Mouse (Mus musculus): ENCODE measurements at regions not wholly inside any gene's neighbourhood (a gene's known extent, or its start where the extent isn't known, plus 50 kb on each side); places are given as distances from the start of the nearest gene placed in this dataset.

DNA sequence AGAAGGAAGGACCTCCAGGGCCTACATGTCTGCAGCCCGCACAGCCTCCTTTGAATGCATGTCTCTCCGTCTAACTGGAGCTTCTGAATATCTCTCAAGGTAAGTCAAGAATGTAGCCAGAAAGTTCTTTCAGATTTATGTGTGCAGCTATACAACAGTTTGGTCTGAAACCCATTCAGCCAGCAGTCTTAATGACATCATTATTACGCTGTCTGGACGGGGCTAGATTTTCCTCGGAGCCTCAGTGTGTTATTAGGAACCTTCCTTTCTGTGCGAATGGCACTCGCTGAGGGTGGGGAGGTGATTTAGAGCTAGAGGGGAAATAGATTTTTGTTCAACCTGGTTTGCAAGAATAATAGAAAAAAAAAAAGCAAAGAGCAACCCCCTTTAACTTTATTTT is 116.9 kb upstream of the Rnf219 start:
- TF ChIP-seq POLR2A (IDR thresholded peaks at IDR 0.05; ENCODE audit: extremely low read depth, insufficient read depth, low read length) (no peak), CTCF (IDR thresholded peaks at IDR 0.05; ENCODE audit: extremely low read depth, insufficient read depth, low read length) (no peak)
- Histone ChIP-seq H3K4me3 (ENCODE audit: insufficient read depth, low read length) (no peak overlapping the region), H3K4me1 (ENCODE audit: control insufficient read depth, insufficient read depth, low read length) (no peaks in the 10 kb centered on the region), H3K27ac (ENCODE audit: insufficient read depth, low read length) (no peak overlapping the region)

- Histone ChIP-seq H3K4me1 (ENCODE audit: control insufficient read depth, insufficient read depth, low read length) (no peaks in the 10 kb centered on the region), H3K4me3 (ENCODE audit: insufficient read depth, low read length) (no peak overlapping the region), H3K27ac (ENCODE audit: insufficient read depth, low read length) (no peak overlapping the region)
- TF ChIP-seq POLR2A (IDR thresholded peaks at IDR 0.05; ENCODE audit: extremely low read depth, insufficient read depth, low read length) (no peak), CTCF (IDR thresholded peaks at IDR 0.05; ENCODE audit: extremely low read depth, insufficient read depth, low read length) (no peak)
Observed at GRCm38 (mm10) chr14:104611467-104611866, 89.0 kb upstream of the Rnf219 start.

GRCm38 (mm10) chr14:104610378-104610777 is 87.9 kb upstream of the Rnf219 start:
- TF ChIP-seq POLR2A (IDR thresholded peaks at IDR 0.05; ENCODE audit: extremely low read depth, insufficient read depth, low read length) (no peak), CTCF (IDR thresholded peaks at IDR 0.05; ENCODE audit: extremely low read depth, insufficient read depth, low read length) (no peak)
- H3K4me3 ChIP-seq (ENCODE audit: insufficient read depth, low read length), result no peak overlapping the region
- no peak overlapping the region for H3K27ac ChIP-seq (ENCODE audit: insufficient read depth, low read length)
- no peaks in the 10 kb centered on the region for H3K4me1 ChIP-seq (ENCODE audit: control insufficient read depth, insufficient read depth, low read length)

DNA sequence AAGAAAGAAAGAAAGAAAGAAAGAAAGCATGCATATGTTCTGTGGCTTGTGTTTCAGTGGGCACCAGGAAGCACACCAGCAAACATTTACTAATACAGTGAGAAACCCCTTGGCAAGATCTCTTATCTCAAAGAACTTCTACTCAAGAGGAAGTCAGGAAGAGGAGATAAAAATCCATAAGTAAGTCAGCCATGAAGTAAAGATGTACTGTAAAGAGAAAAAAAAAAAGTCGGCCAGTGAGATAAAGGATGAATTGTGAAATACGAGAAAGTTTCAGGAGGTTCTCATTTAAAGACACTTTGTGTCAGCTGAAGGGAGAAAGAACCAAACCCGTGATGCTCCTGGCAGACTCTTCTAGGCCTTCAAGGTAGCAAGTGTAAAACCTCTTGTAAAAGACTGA is 72.4 kb upstream of the Rnf219 start:
- no peak overlapping the region for H3K27ac ChIP-seq (ENCODE audit: insufficient read depth, low read length)
- no peak overlapping the region for H3K4me3 ChIP-seq (ENCODE audit: insufficient read depth, low read length)
- no peaks in the 10 kb centered on the region for H3K4me1 ChIP-seq (ENCODE audit: control insufficient read depth, insufficient read depth, low read length)
- no peak for TF ChIP-seq CTCF (IDR thresholded peaks at IDR 0.05; ENCODE audit: extremely low read depth, insufficient read depth, low read length)
- TF ChIP-seq POLR2A (IDR thresholded peaks at IDR 0.05; ENCODE audit: extremely low read depth, insufficient read depth, low read length), result no peak

All from cortical plate, adult 2 months (tissue).